Mouse (Mus musculus) left cerebral cortex, postnatal 10 days (tissue): ENCODE measurements around the gene Jmjd6. TPM values are rescaled to one million over a fixed set of nuclear protein-coding genes. Genes with fewer than 3 reads are reported as not detected.
A peak's percentile ranks its signal among the peaks of the same experiment; 100 is the strongest.

Experiments
- DNase-seq, 2 experiments: peaks; one replicate each; pipeline ENCODE4 v3.0.0; 2021 to 2022; ENCODE audit warnings: low spot score in 2 of 2, mixed read lengths in 1 of 2; ENCODE audit errors: extremely low spot score in 1 of 2
- intact Hi-C: fragments of 180-260 bp; cut with DNase I; formaldehyde crosslinking; loops from one replicate; pipeline ENCODE4 v1.15.1; 2025
- total RNA-seq, 2 experiments: library from RNA; stranded (reverse); gene quantifications; 2 replicates each; pipeline ENCODE4 v1.2.3; 2021

The Jmjd6 gene
- total RNA-seq, 2 experiments from 2014 or later = 27.7 to 29.3 TPM

DNA sequence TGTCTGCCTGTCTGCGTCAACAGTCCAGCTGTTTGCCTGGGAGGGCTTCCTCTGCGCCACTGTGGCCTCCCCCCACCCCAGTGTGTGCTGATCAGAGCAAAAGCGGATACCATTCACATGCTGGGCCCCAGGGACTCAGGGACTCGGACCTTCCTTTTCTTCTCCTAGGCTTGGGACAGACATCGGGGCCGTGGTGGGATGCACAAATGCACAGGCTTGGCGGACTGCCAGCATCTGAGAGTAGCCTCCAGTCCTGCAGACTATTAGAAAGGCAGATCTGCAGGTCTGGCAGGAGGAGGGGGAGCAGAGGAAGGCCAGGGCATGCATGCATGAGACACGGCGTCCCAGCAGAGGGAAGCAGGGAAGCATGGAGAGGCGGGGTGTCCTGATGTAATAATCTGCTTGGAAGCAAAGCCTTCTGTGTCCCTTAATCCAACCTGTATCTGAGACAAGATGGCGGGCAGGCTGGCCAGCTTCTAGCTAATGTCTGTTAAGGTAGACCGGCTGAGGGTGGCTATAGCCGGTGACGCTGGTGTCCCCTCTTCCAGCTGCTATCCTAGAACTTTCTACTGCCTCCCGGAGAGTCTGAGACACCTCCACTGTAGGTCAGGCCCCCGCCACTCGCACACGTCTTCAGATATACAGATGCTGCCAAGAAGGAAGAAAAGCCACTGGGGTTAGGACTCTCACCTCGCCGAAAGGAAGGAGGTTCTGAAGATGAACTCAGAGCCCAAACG, 30.3 kb downstream of the Jmjd6 start:
- peak in 1 of 2 experiments; percentile 68 for DNase-seq
- intact Hi-C loops = loop anchor here (10.0 kb wide), 1 partner anchor 318 kb away; the partner anchor contains the start of gene Prpsap1

DNA sequence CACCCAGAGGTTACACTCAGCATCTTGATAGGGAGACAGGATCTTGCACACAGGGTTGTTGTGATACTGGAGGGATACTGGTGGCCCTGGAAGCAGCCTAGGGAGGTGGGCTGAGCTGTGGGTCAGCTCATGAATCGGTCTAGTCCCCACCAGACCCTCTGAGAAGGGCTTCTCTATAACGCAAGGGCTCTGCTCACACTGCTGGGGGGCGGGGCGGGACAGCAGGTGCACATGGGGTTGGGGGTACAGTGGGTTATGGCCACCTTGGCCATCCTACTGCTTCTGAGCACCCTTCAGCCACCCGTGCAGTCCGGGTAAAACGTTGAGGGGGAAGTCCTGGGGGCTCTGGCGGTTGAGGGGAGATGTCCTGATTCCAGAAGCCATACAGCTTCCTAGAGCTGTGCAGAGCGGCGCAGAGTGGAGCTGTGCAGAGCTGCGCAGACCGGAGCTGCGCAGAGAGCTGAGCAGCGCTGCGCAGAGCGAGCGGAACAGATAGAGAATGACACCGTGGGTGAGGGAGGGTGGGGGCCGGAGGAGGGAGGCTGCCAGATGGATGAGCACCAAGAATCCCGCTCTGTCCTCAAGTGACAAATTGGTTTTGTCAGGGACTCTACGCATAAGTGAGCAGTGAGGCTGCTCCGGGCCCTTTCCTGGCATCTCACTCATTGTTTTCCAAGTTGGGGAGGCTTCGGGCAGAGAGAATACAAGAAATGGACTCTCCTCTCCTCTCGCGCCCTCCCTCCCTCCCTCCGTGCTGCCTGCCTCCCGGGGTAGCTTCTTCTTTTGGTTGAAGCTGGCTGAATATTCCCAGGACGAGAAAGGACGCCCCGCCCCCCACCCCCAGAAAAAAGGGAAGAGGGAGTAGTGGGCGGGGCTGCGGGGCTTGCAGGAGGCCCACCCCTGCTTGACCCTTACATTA, 32.0 kb downstream of the Jmjd6 start:
- DNase-seq = peak; percentile 74 to 82
- intact Hi-C loops = loop anchor here (10.0 kb wide), 1 partner anchor 316 kb away; the partner anchor contains the start of gene Prpsap1

DNA sequence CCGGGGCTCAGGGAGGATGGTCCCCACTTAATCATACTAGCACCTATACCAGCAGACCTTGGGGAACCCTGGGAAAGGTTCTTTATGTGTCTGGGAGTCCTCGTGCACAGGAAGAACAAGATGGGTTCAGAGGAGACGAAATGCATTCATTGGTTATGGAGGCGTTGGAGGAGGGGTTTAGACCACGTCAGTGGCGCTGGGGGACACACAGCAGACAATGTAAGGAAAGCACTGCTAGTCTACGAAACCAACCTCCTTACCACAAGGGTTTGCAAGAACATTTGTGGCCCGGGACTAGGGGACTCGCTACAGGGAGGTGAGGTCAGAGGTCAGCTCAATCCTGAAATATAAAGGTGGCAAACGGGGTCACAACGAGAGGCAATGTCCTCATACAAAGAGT, 32.7 kb downstream of the Jmjd6 start:
- no peak for DNase-seq
- intact Hi-C loops = loop anchor here (10.0 kb wide), 1 partner anchor 316 kb away; the partner anchor contains the start of gene Prpsap1

DNA sequence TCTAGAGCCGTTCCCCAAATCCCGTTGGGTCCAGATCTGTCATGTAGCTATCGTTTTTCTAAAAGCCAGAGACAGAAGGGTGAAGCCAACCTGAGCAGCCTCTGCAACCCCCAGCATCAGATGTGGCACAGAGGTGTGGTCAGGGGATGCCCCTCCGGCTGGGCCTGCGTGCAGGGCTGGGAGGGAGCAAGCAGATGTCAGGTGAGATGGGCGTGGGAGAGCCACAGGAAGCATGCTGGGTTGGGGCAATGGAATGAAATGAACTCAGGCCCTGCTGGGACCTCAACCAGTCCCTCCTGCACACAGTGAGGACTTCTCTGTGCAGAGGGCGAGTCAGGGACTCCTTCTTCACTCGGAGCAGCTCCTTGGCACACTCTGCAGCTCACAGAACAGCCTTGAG, 33.7 kb downstream of the Jmjd6 start:
- DNase-seq = no peak
- intact Hi-C loops = loop anchor here (2.0 kb wide), 1 partner anchor 167 kb away; no protein-coding TSS in a partner anchor

DNA sequence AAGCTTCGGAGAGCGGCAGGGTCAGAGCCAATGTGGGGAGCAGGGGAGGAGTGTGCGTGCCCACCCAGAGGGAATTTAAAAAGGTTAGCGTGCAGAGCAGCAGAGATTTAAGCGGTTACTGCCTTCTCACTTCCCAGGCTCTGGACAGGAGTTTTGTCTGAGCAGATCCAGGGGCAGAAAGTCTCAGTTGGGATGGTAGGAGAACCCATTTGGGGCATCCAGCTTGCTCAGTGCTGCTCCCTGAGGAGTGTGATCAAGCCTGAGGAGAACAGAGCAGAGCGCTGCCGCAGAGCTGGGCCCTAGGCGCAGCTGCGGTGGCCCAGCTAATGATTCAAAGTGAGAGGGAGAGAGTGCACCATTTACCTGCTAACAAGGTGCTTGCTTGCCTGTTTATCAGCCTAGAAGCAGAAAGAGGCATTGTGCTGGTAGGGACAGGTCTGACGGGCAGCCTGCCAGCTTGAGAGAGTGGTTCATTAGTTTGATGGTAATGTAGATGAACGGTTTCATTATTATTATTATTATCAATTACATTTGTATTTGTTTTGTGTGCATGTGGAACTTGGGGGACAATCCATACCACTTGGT, 34.3 kb downstream of the Jmjd6 start:
- no peak for DNase-seq
- intact Hi-C loops = loop anchor here (2.0 kb wide), 1 partner anchor 166 kb away; no protein-coding TSS in a partner anchor

DNA sequence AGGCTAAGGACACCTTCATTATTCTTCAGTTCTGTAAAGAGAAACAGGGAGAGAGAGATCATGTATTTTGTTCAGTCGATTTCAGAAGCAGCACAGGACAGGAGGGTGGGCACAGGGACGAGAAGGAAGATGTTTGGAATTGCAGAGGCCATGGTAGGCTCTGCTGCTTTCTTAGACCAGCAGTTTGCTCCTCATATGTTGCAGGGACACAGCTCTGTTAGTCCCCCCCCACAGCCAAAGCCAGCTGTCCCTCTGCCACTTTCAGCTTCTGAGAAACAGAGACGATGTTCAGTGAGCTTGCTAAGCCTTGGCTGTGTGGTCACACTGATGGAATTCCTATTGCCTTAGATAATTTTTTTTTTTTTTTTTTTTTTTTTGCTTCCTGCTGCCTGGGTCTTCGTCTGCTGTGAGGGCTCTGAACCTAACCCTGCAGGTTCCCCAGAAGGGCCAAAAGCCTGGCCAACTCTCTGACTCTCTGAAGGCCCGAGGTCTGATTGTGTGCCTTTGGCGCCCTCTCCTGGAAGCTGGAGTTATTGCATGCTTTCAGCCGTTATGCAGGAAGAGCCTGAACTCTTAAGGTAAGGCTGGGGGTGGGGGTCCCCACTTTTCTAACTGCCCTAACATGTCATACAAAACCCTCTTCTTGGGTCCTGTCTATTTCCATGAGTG, 35.2 kb downstream of the Jmjd6 start:
- intact Hi-C loops = loop anchor here (2.0 kb wide), 1 partner anchor 165 kb away; no protein-coding TSS in a partner anchor
- DNase-seq = peak; percentile 82 to 88

DNA sequence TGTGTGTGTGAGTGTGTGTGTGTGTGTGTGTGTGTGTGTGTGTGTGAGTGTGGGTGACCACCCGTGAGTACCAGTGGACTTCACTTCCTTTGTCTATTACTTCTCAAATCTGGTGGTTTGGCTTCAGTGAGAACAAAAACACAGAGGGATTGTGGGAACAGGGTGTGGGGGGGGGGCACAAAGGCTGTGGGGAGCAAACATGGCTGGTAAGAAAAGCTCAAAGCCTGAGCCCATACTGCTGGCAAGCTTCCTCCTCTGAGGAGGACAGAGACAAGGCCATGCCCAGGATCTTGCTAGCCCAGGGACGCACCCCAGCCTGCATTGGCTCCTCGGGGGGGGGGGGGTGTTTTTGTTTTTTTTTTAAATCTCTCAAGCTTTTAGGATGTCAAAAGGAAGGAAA, 35.7 kb downstream of the Jmjd6 start:
- DNase-seq = no peak
- intact Hi-C loops = no loop called here

DNA sequence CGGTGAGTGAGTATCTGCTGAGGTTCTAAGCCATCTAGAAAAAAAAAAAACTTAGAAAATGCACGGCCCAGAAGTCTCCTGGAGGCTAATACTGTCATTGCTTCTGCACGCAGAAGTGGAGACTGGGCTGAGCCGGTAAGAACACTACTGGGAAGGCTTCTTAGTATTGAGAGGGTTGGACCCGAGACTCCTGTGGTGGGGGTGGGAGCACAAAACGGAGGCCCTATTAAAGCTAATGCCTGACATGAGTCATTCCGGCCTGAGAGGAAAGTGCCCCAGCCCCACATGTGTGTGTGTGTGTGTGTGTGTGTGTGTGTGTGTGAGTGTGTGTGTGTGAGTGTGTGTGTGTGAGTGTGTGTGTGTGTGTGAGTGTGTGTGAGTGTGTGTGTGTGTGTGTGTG, 36.1 kb downstream of the Jmjd6 start:
- intact Hi-C loops = no loop called here
- DNase-seq = no peak

DNA sequence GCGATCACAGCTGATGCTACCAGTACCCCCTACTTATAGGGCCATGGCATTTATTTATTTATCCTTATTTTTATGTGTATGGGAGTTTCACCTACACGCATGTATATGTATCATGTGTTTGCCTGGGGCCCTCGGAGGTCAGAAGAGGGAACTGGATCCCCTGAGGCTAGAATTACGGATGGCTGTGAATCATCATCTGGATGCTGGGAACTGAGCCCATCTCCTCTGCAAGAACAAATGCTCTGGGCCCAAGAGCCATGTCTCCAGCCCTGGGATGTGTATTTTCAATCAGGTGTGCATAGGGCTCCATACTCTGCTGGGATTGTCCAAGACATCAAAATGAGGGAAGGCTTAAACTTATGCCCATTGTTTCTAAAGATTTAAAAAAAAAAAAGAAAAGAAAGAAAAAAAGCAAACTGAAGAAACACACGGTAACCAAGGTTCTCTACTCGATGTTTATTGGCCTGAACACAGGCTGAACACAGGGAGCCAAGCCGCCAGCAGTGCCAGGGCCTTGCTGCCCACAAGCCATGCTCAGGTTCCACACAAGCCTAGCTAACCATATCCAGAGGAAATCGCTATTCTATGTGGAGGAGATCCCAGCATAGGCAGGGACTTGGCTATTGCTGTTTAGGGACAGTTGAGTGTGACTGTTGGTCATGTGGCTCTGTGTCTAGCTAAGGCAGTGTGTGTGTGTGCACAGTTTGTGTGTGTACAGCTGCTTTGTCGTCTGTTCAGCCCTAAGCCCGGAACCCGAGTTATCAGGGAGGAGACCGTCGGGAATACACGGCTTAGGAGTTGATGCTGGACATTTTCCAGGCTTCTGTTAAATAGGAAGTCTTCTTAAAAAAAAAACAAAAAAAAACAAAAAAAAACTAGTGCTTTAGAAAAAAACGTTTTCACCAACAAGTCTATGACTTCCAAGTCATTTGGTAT, 36.8 kb downstream of the Jmjd6 start:
- no peak for DNase-seq
- intact Hi-C loops = no loop called here

DNA sequence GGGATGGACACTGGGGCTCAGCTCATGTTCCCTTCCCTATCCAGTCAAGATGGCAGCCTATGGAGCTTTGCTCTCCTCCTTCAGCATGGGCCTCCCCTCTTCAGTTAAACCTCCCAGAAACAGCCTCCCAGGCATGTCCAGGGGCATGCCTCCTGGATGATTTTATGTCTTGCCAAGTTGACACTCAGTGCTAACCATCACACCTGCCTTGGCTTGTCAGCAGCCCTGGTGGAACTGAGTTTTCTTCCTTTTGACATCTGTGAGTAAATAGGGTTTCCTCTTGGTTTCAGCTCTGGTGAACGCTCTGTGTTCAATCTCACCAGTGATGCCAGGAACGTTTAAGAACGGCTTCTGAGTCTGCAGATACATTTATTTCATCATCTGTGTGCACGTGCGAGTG, 40.5 kb downstream of the Jmjd6 start:
- intact Hi-C loops = no loop called here
- DNase-seq = no peak

DNA sequence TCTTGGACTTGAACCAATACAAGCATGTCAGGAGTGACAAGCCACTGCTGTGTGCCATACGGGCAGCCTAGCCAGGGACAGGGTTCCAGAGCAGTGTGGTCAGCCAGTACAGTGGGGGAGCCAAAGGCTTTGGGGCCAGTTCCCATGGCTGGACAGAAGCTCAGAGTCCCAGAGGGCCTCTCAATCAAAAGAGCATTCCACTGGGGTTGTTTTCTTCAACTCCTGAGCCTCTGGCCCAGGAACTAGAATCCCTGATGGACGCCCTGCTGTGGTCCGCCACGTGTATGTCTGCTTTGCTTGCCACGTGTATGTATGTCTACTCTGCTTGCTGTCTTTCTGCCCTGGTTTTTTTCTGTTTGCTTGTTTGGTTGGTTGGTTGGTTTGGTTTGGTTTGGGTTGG, 42.1 kb downstream of the Jmjd6 start:
- intact Hi-C loops = no loop called here
- no peak for DNase-seq

DNA sequence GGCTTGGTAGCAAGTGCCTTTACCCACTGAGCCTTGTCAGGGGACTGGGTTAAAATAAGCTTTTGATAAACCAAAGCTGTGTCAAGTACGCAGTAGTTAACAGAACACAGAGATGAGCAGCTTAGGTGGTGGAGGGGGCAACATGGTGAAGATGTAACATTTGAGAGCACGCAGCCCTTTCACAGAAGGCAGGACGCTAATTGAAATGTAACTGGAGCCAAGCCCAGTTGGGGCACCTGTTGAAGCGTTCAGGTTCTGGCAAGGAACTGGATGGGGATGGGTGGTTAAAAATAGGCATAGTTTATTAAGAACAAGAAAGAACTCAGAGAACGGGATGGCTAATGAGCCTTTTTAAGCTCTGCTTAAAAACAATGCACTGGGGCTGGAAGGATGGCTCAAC, 43.9 kb downstream of the Jmjd6 start:
- intact Hi-C loops = no loop called here
- DNase-seq = no peak

Other genes with a start within 250 kb of the Jmjd6 start
- gene Rhbdf2, start 216.4 kb downstream of the Jmjd6 start, total RNA-seq = 1 to 10 TPM in 1 of 2 experiments, under 1 TPM in 1; 0.95 to 1.1 TPM
- 1 to 10 TPM; 1.7 to 3.3 TPM for gene Prcd, start 189.9 kb downstream of the Jmjd6 start, total RNA-seq
- 10 to 100 TPM; 22.8 to 27.4 TPM for gene Cygb, start 189.1 kb downstream of the Jmjd6 start, total RNA-seq
- gene St6galnac1, start 67.9 kb downstream of the Jmjd6 start, total RNA-seq = not detected
- 10 to 100 TPM; 13.2 to 15.0 TPM for gene Mxra7, start 15.4 kb downstream of the Jmjd6 start, total RNA-seq
- 10 to 100 TPM; 26.7 to 29.4 TPM for gene Mettl23, start 171 bp downstream of the Jmjd6 start, total RNA-seq
- gene Mfsd11, start 9.0 kb upstream of the Jmjd6 start, total RNA-seq = 10 to 100 TPM; 39.8 to 49.4 TPM
- 100 to 1,000 TPM; 196 to 199 TPM for gene Srsf2, start 9.6 kb upstream of the Jmjd6 start, total RNA-seq
- 10 to 100 TPM; 91.5 to 94.4 TPM for gene Mgat5b, start 75.4 kb upstream of the Jmjd6 start, total RNA-seq